Mouse (Mus musculus): ENCODE results near the gene Card14. TPM values are rescaled to one million over a fixed set of nuclear protein-coding genes. Genes with fewer than 3 reads are reported as not detected.

The Card14 gene
- total RNA-seq, 1 experiment = 0.22 TPM

- Histone ChIP-seq H3K9me3 (ENCODE audit: control insufficient read depth, insufficient read depth, low read depth, low read length) (no peaks in the 10 kb centered on the region), H3K9ac (ENCODE audit: insufficient read depth, low read depth, low read length, poor library complexity, severe bottlenecking) (peak overlapping the region; percentile 77), H3K4me1 (ENCODE audit: control insufficient read depth in 2 of 2, insufficient read depth in 2 of 2, low read length in 2 of 2, poor library complexity in 1 of 2) (peaks cover 0 to 5% of the 10 kb centered on the region in 2 experiments; a peak in 1 of 4 replicates), H3K27ac (ENCODE audit: insufficient read depth, low read depth, low read length, poor library complexity, severe bottlenecking) (no peak overlapping the region), H3K4me3 (ENCODE audit: insufficient read depth in 1 of 2, low read depth in 1 of 2, low read length in 2 of 2, poor library complexity in 1 of 2, severe bottlenecking in 1 of 2) (peak overlapping the region; percentile 80 to 90), H3K36me3 (ENCODE audit: control insufficient read depth, insufficient read depth, low read length, poor library complexity, severe bottlenecking) (no peaks in the 10 kb centered on the region; the same call in 1 of the 2 replicates)
- TF ChIP-seq ZC3H11A (IDR thresholded peaks at IDR 0.05; ENCODE audit: borderline replicate concordance, low read depth, low read length) (no peak), MAFK (IDR thresholded peaks at IDR 0.05; ENCODE audit: insufficient read depth, low read depth, low read length) (no peak), ZNF384 (IDR thresholded peaks at IDR 0.05; ENCODE audit: low read depth, low read length) (no peak), HCFC1 (IDR thresholded peaks at IDR 0.05; ENCODE audit: borderline replicate concordance, insufficient read depth, low read length) (no peak), CHD2 (IDR thresholded peaks at IDR 0.05; ENCODE audit: low read depth, low read length) (no peak)
- DNase-seq (ENCODE audit: low read depth, low spot score) = no peak
- in situ Hi-C loops (cut with MboI; ENCODE audit: low sequenced_read_pairs in 2 of 2, unreplicated experiment in 2 of 2) = no loop called here
Measured at GRCm38 (mm10) chr11:119354798-119355442, 47.4 kb downstream of the Card14 start.

- in situ Hi-C loops (cut with MboI; ENCODE audit: low sequenced_read_pairs in 2 of 2, unreplicated experiment in 2 of 2) = no loop called here
- peaks cover 0 to 4% of the 10 kb centered on the region in 2 experiments; a peak in 1 of 4 replicates for H3K4me1 ChIP-seq (ENCODE audit: control insufficient read depth in 2 of 2, insufficient read depth in 2 of 2, low read length in 2 of 2, poor library complexity in 1 of 2)
- H3K9me3 ChIP-seq (ENCODE audit: control insufficient read depth, insufficient read depth, low read depth, low read length) = no peaks in the 10 kb centered on the region
- H3K36me3 ChIP-seq (ENCODE audit: control insufficient read depth, insufficient read depth, low read length, poor library complexity, severe bottlenecking) = no peaks in the 10 kb centered on the region; the same call in 1 of the 2 replicates
- TF ChIP-seq CHD2 (IDR thresholded peaks at IDR 0.05; ENCODE audit: low read depth, low read length) (no peak), MAFK (IDR thresholded peaks at IDR 0.05; ENCODE audit: insufficient read depth, low read depth, low read length) (no peak), ZC3H11A (IDR thresholded peaks at IDR 0.05; ENCODE audit: borderline replicate concordance, low read depth, low read length) (no peak), ZNF384 (IDR thresholded peaks at IDR 0.05; ENCODE audit: low read depth, low read length) (no peak), HCFC1 (IDR thresholded peaks at IDR 0.05; ENCODE audit: borderline replicate concordance, insufficient read depth, low read length) (no peak)
- H3K4me3 ChIP-seq (ENCODE audit: insufficient read depth in 1 of 2, low read depth in 1 of 2, low read length in 2 of 2, poor library complexity in 1 of 2, severe bottlenecking in 1 of 2) = peak within 1 kb of the TSS; percentile 80 to 90
- peak within 1 kb of the TSS; percentile 77 for H3K9ac ChIP-seq (ENCODE audit: insufficient read depth, low read depth, low read length, poor library complexity, severe bottlenecking)
- H3K27ac ChIP-seq (ENCODE audit: insufficient read depth, low read depth, low read length, poor library complexity, severe bottlenecking) = no peak within 1 kb of the TSS
- DNase-seq (ENCODE audit: low read depth, low spot score) = peak; percentile 37
Measured at GRCm38 (mm10) chr11:119355443-119356385, 48.1 kb downstream of the Card14 start, which contains the start of the genes Sgsh and Slc26a11. Gene Sgsh, minus strand, starts transcription at chr11:119355536. Gene Slc26a11, plus strand, starts transcription at chr11:119355557.

- Histone ChIP-seq H3K27ac (ENCODE audit: insufficient read depth, low read depth, low read length, poor library complexity, severe bottlenecking) (no peak overlapping the region), H3K36me3 (ENCODE audit: control insufficient read depth, insufficient read depth, low read length, poor library complexity, severe bottlenecking) (no peaks in the 10 kb centered on the region; the same call in 1 of the 2 replicates), H3K9me3 (ENCODE audit: control insufficient read depth, insufficient read depth, low read depth, low read length) (no peaks in the 10 kb centered on the region), H3K9ac (ENCODE audit: insufficient read depth, low read depth, low read length, poor library complexity, severe bottlenecking) (no peak overlapping the region), H3K4me3 (ENCODE audit: insufficient read depth in 1 of 2, low read depth in 1 of 2, low read length in 2 of 2, poor library complexity in 1 of 2, severe bottlenecking in 1 of 2) (no peak overlapping the region), H3K4me1 (ENCODE audit: control insufficient read depth in 2 of 2, insufficient read depth in 2 of 2, low read length in 2 of 2, poor library complexity in 1 of 2) (peaks cover 0 to 9% of the 10 kb centered on the region in 2 experiments; a peak in 1 of 4 replicates)
- DNase-seq (ENCODE audit: low read depth, low spot score) = no peak
- in situ Hi-C loops (cut with MboI; ENCODE audit: low sequenced_read_pairs in 2 of 2, unreplicated experiment in 2 of 2) = no loop called here
- TF ChIP-seq MAFK (IDR thresholded peaks at IDR 0.05; ENCODE audit: insufficient read depth, low read depth, low read length) = no peak
- no peak for TF ChIP-seq HCFC1 (IDR thresholded peaks at IDR 0.05; ENCODE audit: borderline replicate concordance, insufficient read depth, low read length)
- no peak for TF ChIP-seq ZC3H11A (IDR thresholded peaks at IDR 0.05; ENCODE audit: borderline replicate concordance, low read depth, low read length)
- TF ChIP-seq ZNF384 (IDR thresholded peaks at IDR 0.05; ENCODE audit: low read depth, low read length) = no peak
- TF ChIP-seq CHD2 (IDR thresholded peaks at IDR 0.05; ENCODE audit: low read depth, low read length) = no peak
Measured at GRCm38 (mm10) chr11:119359089-119359488, 51.5 kb downstream of the Card14 start.

- in situ Hi-C loops (cut with MboI; ENCODE audit: low sequenced_read_pairs in 2 of 2, unreplicated experiment in 2 of 2) = no loop called here
- Histone ChIP-seq H3K36me3 (ENCODE audit: control insufficient read depth, insufficient read depth, low read length, poor library complexity, severe bottlenecking) (no peaks in the 10 kb centered on the region; the same call in 1 of the 2 replicates), H3K4me1 (ENCODE audit: control insufficient read depth in 2 of 2, insufficient read depth in 2 of 2, low read length in 2 of 2, poor library complexity in 1 of 2) (peaks cover 0 to 7% of the 10 kb centered on the region in 2 experiments; a peak in 1 of 4 replicates), H3K9me3 (ENCODE audit: control insufficient read depth, insufficient read depth, low read depth, low read length) (no peaks in the 10 kb centered on the region), H3K9ac (ENCODE audit: insufficient read depth, low read depth, low read length, poor library complexity, severe bottlenecking) (peak overlapping the region; percentile 37; the same call in 1 of the 2 replicates), H3K4me3 (ENCODE audit: insufficient read depth in 1 of 2, low read depth in 1 of 2, low read length in 2 of 2, poor library complexity in 1 of 2, severe bottlenecking in 1 of 2) (peak overlapping the region in 1 of 2 experiments; percentile 10; a peak in 1 of 4 replicates), H3K27ac (ENCODE audit: insufficient read depth, low read depth, low read length, poor library complexity, severe bottlenecking) (no peak overlapping the region; the same call in 1 of the 2 replicates)
- DNase-seq (ENCODE audit: low read depth, low spot score) = no peak
- TF ChIP-seq MAFK (IDR thresholded peaks at IDR 0.05; ENCODE audit: insufficient read depth, low read depth, low read length) (no peak), ZC3H11A (IDR thresholded peaks at IDR 0.05; ENCODE audit: borderline replicate concordance, low read depth, low read length) (no peak), HCFC1 (IDR thresholded peaks at IDR 0.05; ENCODE audit: borderline replicate concordance, insufficient read depth, low read length) (no peak), CHD2 (IDR thresholded peaks at IDR 0.05; ENCODE audit: low read depth, low read length) (no peak), ZNF384 (IDR thresholded peaks at IDR 0.05; ENCODE audit: low read depth, low read length) (no peak)
Measured at GRCm38 (mm10) chr11:119362769-119363533, 55.4 kb downstream of the Card14 start.
